Mouse (Mus musculus) G1E (cell line): Measurements from ENCODE around the gene Coq10a.

Source experiments
- CTCF ChIP-seq: IDR thresholded peaks from 2 replicates; pipeline ENCODE4 v1.5.1; 2012; ENCODE audit warnings: low read depth, low read length, inconsistent platforms, mixed read lengths
- GATA1 ChIP-seq: IDR thresholded peaks from 2 replicates; pipeline ENCODE4 v1.6.1; 2012; ENCODE audit warnings: borderline replicate concordance, low read length, inconsistent platforms, mixed read lengths

DNA sequence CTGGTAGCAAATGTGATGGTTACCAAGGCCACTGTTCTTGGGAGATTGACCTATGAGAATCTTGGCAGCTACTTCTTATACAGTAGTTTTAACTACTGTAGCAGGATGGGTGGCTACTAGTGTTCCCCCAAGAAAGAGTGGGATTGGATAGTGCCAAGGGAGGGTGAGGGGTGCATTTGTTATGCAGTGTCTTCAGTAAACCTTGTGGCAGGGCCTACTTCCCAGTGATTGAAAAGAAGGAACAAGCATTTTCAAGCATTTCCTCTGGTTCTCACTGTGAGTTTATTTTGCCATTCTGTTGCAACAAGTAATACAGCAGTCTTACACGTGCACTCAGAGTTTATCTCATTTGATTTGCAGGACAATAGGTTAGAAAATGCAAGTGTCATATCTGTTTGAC is 43.8 kb upstream of the Coq10a start:
- no peak for TF ChIP-seq GATA1
- TF ChIP-seq CTCF: no peak
